In genomic region chr11:51619409-51620060, GRCm38 (mm10) we compare ENCODE assay signal across 8 mouse cellular contexts. TPM values are rescaled to one million over a fixed set of nuclear protein-coding genes. Genes with fewer than 3 reads are reported as not detected.
A peak's percentile ranks its signal among the peaks of the same experiment; 100 is the strongest.
DNase-seq lines count a peak whose midpoint lies in the region; ATAC-seq and TF ChIP-seq lines count a peak whose summit lies in the region.

Gene Nhp2, plus strand, starts transcription at chr11:51619735.

- under 1% methylated on average over 51 of the region's 51 CpGs for WGBS in forebrain, embryonic 15.5 days
- under 1% methylated on average over 51 of the region's 51 CpGs for WGBS in lung, adult 2 months

- H3K27ac ChIP-seq in ES-E14 (ENCODE audit: insufficient read depth, low read depth, low read length, poor library complexity, severe bottlenecking), result peak within 1 kb of the TSS; percentile 84
- no peak within 1 kb of the TSS for H3K27ac ChIP-seq in forebrain, embryonic 15.5 days (replicated peaks)

- peaks cover 34% of the 10 kb centered on the region for H3K36me3 ChIP-seq in ES-E14 (ENCODE audit: control insufficient read depth, insufficient read depth, low read length, poor library complexity, severe bottlenecking)
- H3K36me3 ChIP-seq in forebrain, embryonic 15.5 days, result peaks cover 29% of the 10 kb centered on the region

- peak; percentile 36; the same call in 1 of the 2 replicates for TF ChIP-seq POLR2A in lung, adult 2 months (IDR thresholded peaks at IDR 0.05; ENCODE audit: borderline replicate concordance, extremely low read depth, low read depth, low read length)

- H3K9ac ChIP-seq in ES-E14 (ENCODE audit: insufficient read depth, low read depth, low read length, poor library complexity, severe bottlenecking), result peak within 1 kb of the TSS; percentile 99
- H3K9ac ChIP-seq in forebrain, embryonic 15.5 days (replicated peaks), result peak within 1 kb of the TSS; percentile 69

- peak within 1 kb of the TSS; percentile 84 for H3K4me2 ChIP-seq in forebrain, embryonic 15.5 days (replicated peaks)

- DNase-seq in ES-E14 (ENCODE audit: low read depth, low spot score), result peak; percentile 100
- DNase-seq in cerebellum, adult 11-12 months, result peak; percentile 95
- DNase-seq in heart, postnatal 25 days (ENCODE audit: low spot score), result peak; percentile 91
- peak; percentile 84 to 95 for DNase-seq in layer of hippocampus, adult 18-20 months (ENCODE audit: low spot score in 2 of 2)
- peak; percentile 96 for DNase-seq in lung, adult 2 months
- peak; percentile 67 to 84 for DNase-seq in thymus, adult 18-20 months

- H3K27me3 ChIP-seq in forebrain, embryonic 15.5 days, result no peaks in the 10 kb centered on the region

- TF ChIP-seq CTCF in lung, adult 2 months (IDR thresholded peaks at IDR 0.05; ENCODE audit: insufficient read depth, low read length), result no peak

- in situ Hi-C loops in ES-E14 (cut with MboI; ENCODE audit: low sequenced_read_pairs in 2 of 2, unreplicated experiment in 2 of 2), result loop anchor here (5.0 to 10.0 kb wide), 2 partner anchors 63 to 65 kb away; partner anchors contain the start of gene 0610009B22Rik (in 1 of the 2)

- H3K4me1 ChIP-seq in ES-E14 (ENCODE audit: control insufficient read depth in 2 of 2, insufficient read depth in 2 of 2, low read length in 2 of 2, poor library complexity in 1 of 2), result peaks cover under 1 to 13% of the 10 kb centered on the region in 2 experiments; a peak in 3 of 4 replicates
- peaks cover 30% of the 10 kb centered on the region for H3K4me1 ChIP-seq in forebrain, embryonic 15.5 days
- peaks cover 16% of the 10 kb centered on the region for H3K4me1 ChIP-seq in lung, adult 2 months (ENCODE audit: control insufficient read depth, insufficient read depth, low read length)

- ATAC-seq in forebrain, embryonic 15.5 days (replicated peaks), result peak; percentile 96
- peak; percentile 86 for ATAC-seq in neutrophil, adult 5-6 weeks (ENCODE audit: extremely low read depth, insufficient number of reproducible peaks, low FRiP score, poor library complexity, severe bottlenecking)

- intact Hi-C loops in heart, postnatal 25 days (cut with DNase I), result loop anchor here (2.0 to 10.0 kb wide), 2 partner anchors 31 to 385 kb away; partner anchors contain the start of genes Cdkl3, D930048N14Rik, N4bp3 and Ube2b

- H3K4me3 ChIP-seq in ES-E14 (ENCODE audit: insufficient read depth in 1 of 2, low read depth in 1 of 2, low read length in 2 of 2, poor library complexity in 1 of 2, severe bottlenecking in 1 of 2), result peak within 1 kb of the TSS; percentile 94 to 95
- peak within 1 kb of the TSS; percentile 91 for H3K4me3 ChIP-seq in forebrain, embryonic 15.5 days
- H3K4me3 ChIP-seq in lung, adult 2 months (replicated peaks; ENCODE audit: extremely low read depth, low read depth, low read length), result peak within 1 kb of the TSS; percentile 97

- H3K9me3 ChIP-seq in ES-E14 (ENCODE audit: control insufficient read depth, insufficient read depth, low read depth, low read length), result no peaks in the 10 kb centered on the region
- H3K9me3 ChIP-seq in forebrain, embryonic 15.5 days, result no peaks in the 10 kb centered on the region

TF ChIP-seq in ES-E14, 5 proteins besides CTCF, POLR2A, EP300 and RAD21:
- TF ChIP-seq CHD2 (IDR thresholded peaks at IDR 0.05; ENCODE audit: low read depth, low read length) (peak; percentile 95), HCFC1 (IDR thresholded peaks at IDR 0.05; ENCODE audit: borderline replicate concordance, insufficient read depth, low read length) (peak; percentile 53; the same call in 1 of the 2 replicates), ZC3H11A (IDR thresholded peaks at IDR 0.05; ENCODE audit: borderline replicate concordance, low read depth, low read length) (no peak), MAFK (IDR thresholded peaks at IDR 0.05; ENCODE audit: insufficient read depth, low read depth, low read length) (no peak)

RNA-seq across cellular contexts. Expression of gene Nhp2, which starts in this region (rescaled TPM):
- total RNA-seq in ES-E14 (2012; rRNA removed), result 452 and 461 TPM in 2 replicates
- polyA plus RNA-seq in forebrain, embryonic 15.5 days (2015; fragmentation: Nextera tagmentation; extraction: Ambion mirVana), result 98.5 and 102 TPM in 2 replicates
- total RNA-seq in heart, postnatal 25 days (2021), result 10 to 100 TPM; 17.6 to 17.9 TPM
- 10 to 100 TPM; 41.5 to 46.1 TPM for total RNA-seq in layer of hippocampus, adult 18-20 months (2021)
- 22.6 and 33.3 TPM in 2 replicates for polyA plus RNA-seq in lung, adult 2 months (2012; rRNA removed)
- total RNA-seq in neutrophil, adult 5-6 weeks (2017), result 18.5 and 18.8 TPM in 2 replicates
